Mouse (Mus musculus): ENCODE data around the gene Tap1.

DNA sequence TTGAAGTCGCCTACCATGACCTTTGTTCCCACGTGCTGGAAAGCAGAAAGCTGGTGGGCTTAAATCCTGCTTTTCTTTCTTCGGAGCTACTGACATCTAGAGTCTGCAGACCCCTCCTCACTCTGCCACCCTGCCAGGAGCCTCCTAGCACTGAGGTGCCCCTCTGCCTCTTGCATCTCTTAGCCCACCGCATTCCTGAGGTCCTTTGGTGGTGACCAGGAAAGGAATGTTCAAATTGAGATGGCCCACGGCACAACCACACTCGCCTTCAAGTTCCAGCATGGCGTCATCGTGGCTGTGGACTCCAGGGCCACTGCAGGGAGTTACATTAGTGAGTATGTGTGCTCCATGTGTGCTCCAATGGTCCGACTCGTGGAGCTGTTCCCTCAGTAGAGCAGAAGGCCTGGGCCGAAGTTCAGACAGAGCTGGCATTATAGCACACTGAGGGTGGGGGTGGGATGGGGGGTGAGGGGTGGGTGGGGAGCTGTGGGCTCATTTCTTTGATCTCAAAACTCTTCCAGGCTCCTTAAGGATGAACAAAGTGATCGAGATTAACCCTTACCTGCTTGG is 11.8 kb downstream of the Tap1 start:
- TF ChIP-seq GATA1 (IDR thresholded peaks at IDR 0.05; ENCODE audit: low read length) (no peak), TAL1 (IDR thresholded peaks at IDR 0.05; ENCODE audit: low read length) (no peak)
